Mouse (Mus musculus): ENCODE results near the gene Alg3.

The Alg3 gene

DNA sequence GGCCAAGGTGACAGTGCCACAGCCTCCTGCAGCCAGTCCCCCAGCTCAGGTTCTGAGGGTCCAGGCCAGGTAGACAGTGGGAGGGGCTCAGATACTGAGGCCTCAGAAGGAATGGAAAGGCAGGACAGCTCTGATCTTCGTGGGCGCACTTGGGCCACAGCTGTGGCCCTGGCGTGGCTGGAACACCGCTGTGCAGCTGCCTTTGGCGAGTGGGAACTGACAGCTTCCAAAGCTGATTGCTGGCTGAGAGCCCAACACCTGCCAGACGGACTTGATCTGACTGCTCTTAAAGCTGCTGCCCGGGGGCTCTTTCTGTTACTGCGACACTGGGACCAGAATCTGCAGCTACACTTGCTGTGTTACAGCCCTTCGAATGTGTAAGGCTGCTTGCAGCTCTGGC, 6.8 kb downstream of the Alg3 start:
- no peak for DNase-seq (ENCODE audit: low spot score)

DNA sequence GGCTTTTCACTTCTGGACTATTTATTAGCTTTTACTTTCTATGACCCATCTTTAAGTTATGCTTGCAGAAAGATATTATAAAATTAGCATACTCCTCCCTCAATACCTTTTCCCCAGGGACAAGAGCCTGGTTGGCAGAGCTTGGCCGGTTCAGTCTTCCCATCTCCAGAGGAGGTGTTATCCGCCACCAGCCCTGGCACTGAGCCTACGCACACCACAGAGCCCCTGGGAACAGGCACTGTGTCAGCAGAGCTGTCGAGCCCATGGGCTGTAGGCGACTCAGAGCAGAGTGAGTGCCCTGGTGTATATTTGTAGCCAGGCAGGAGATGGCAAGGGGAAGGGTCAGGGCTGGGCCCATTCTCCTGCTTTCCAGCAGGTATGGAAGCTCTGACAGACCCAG, 11.0 kb downstream of the Alg3 start:
- no peak for DNase-seq (ENCODE audit: low spot score)

- DNase-seq (ENCODE audit: low spot score), result no peak
Observed at GRCm38 (mm10) chr16:20596687-20597441, 14.7 kb downstream of the Alg3 start.

DNA sequence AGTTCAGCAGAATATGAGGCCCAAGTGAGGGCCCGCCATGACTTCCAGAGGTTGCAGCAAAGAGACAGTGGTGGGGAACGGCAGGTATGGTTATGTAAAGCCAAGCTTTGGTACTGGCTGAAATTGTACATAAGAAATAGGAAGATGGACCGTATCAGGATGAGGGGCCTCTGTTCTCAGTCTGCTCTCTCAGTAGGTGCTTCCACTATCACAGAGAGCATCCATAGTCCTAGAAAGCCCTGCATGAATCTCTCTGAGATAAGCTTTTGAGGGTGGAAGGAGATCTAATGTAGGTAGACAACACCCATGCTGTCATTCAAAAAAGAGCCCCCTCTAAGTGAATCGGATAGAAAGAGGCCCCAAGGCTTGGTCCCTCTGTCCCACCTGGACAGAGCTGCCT, 15.8 kb downstream of the Alg3 start:
- DNase-seq (ENCODE audit: low spot score), result no peak

DNA sequence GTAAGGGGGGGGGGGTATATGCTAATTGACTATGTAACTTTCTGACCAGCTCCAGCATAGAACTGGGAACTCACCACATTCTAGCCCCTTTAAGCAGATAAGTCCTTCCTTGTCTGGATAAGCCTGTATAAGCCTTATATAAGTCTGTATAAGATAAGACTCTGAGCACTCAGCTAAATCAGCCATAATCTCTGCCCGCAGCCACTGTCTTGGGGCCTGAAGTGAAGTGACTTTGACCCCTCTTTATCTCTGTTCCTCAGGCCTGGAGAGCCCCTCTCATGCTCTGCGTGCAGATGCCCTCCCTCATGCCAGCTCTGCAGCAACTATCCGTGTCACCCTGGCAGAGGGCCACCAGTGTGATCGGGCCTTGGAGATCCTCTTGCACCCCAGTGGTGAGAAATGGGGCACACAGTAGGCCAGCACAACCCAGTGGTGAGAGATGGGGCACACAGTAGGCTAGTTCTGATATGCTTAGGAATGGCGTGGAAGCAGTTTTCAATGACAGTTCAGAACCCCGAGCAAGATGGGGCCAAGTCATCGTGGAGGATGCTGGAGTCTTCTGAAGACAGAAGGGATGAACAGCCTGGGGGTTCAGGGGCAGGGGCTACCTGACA, 16.4 kb downstream of the Alg3 start:
- no peak for DNase-seq (ENCODE audit: low spot score)

DNA sequence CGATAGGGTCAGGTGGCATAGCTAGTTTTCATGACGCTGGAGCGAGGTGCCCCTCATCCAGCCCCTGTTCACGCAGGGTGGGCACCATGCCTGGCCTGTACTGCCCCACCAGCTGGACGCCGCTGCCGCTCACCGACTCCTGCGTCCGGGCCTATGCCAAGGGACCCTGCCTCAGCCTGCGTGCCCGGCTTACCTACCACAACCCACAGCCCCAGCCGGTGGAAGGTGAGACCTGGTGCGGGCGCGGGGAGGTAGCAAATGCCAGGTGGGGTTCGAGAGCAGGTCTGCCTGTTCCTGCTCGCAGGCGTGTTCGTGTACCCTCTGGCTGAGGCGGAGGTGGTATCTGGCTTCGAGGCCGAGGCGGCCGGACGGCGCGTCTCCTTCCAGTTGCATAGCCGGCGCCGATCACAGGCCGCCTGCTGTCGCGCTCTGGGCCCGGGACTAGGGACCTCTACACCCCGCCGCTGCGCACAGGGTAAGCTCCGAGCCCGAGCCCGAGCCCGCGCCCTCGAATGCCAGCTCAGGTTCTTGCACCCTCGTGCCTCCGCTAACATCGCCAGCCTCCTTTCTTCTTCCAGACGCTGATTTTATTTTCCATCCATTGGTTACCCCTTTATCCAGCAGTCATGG, 20.3 kb downstream of the Alg3 start:
- no peak for DNase-seq (ENCODE audit: low spot score)

- DNase-seq (ENCODE audit: low spot score), result no peak
Observed at GRCm38 (mm10) chr16:20590680-20591038, 20.9 kb downstream of the Alg3 start.

GRCm38 (mm10) chr16:20589939-20590679, 21.4 kb downstream of the Alg3 start:
- no peak for DNase-seq (ENCODE audit: low spot score)

GRCm38 (mm10) chr16:20589366-20589938, 22.1 kb downstream of the Alg3 start, which contains the start of gene Vwa5b2:
TSS of gene Vwa5b2 (plus strand) at chr16:20589471.
- DNase-seq (ENCODE audit: low spot score), result no peak

GRCm38 (mm10) chr16:20565075-20565474, 46.5 kb downstream of the Alg3 start:
- DNase-seq (ENCODE audit: low spot score), result no peak

GRCm38 (mm10) chr16:20557381-20557780, 54.2 kb downstream of the Alg3 start:
- DNase-seq (ENCODE audit: low spot score), result no peak
